Mouse (Mus musculus) stomach, postnatal 0 days (tissue): ENCODE measurements around the gene St6galnac5.

Experiments
- CTCF ChIP-seq: IDR thresholded peaks from 2 replicates; pipeline ENCODE4 v1.5.1; 2016; ENCODE audit warnings: antibody characterized with exemption, low read depth, mild to moderate bottlenecking, moderate library complexity
- EP300 ChIP-seq: optimal IDR thresholded peaks from 2 replicates; pipeline ENCODE3; 2016; ENCODE audit warnings: antibody characterized with exemption

DNA sequence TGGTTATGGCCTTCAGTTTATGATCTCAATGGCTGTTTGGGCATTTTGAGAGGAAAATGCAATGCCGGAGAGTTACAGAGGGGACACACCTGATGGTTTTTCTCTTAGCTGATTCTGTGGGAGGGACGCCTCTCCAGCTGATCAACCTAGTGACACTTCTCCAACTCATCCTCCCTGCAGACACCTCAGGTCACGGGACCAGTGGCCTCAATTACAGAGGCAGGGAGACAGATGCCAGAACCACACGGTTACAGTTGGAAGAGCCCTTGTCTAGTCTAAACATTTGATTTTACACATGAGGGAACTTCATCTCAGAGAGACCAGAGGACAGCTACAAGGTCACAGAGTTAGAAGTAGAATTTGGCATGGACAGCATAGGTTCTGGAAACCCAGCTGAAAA lies 70.5 kb downstream of the St6galnac5 start:
- TF ChIP-seq CTCF (no peak), EP300 (no peak)
